Mouse (Mus musculus) retina, adult 2 months (tissue): ENCODE data around the gene Aurka.
A peak's percentile ranks its signal among the peaks of the same experiment; 100 is the strongest.

Experiments
- DNase-seq: peaks from one replicate; pipeline ENCODE4 v3.0.0-alpha.2; 2012; ENCODE audit warnings: low read depth, low spot score

Aurka gene

DNA sequence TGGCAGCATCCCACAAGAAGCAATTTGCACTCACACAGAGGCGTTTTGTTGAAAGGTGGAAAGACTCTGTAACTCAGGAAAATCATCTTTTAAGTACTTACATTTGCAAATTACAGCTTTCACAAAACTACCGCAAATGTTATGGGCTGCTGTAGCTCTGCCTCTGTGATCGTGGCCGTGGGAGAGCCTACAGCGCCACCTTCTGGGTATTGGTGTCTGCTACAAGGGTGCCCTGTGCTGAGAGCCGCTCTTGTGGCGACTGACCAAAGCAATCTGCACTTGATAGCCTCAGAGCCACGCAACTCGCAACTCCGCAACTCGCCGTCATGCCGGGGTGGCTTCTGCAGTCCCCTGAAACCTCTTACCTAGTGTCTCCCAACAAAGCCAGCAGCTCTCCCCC lies 41.2 kb downstream of the Aurka start:
- DNase-seq: peak; percentile 30

DNA sequence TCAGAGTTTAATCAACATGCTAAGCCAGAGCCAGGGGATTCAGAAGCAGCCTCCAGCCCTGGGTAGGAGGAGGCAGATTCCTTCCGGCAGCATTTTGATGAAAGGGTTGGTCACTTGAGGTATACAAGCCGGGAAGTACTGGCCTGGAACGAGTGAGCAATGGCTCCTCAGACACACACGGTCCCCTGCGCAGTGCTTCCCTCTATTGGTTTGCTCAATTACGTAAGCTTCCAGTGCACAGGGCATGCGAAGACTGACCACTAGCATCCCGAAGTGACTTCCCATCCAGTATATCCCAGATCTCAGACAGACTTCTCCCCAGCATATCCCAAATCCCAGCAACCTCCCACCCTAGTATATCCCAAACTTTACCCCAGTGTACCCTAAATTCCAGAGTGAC lies 42.1 kb downstream of the Aurka start:
- no peak for DNase-seq

GRCm38 (mm10) chr2:172320878-172321277 lies 49.5 kb downstream of the Aurka start:
- DNase-seq: no peak

GRCm38 (mm10) chr2:172311731-172312130 lies 58.6 kb downstream of the Aurka start:
- no peak for DNase-seq

GRCm38 (mm10) chr2:172306544-172306943 lies 63.8 kb downstream of the Aurka start:
- no peak for DNase-seq
